Mouse (Mus musculus): ENCODE data around the gene Sidt2. TPM values are rescaled to one million over a fixed set of nuclear protein-coding genes. Genes with fewer than 3 reads are reported as not detected.

The Sidt2 gene
- total RNA-seq (2021) = 10 to 100 TPM; 61.1 to 74.9 TPM
- long read RNA-seq, experiment 1, partial matches to known transcripts = 19 of 38 reads
- long read RNA-seq, experiment 1, other reads (novel, unspliced or antisense) = 19 of 38 reads
- long read RNA-seq, experiment 2, partial matches to known transcripts = 8 of 45 reads
- long read RNA-seq, experiment 2, other reads (novel, unspliced or antisense) = 37 of 45 reads

DNA sequence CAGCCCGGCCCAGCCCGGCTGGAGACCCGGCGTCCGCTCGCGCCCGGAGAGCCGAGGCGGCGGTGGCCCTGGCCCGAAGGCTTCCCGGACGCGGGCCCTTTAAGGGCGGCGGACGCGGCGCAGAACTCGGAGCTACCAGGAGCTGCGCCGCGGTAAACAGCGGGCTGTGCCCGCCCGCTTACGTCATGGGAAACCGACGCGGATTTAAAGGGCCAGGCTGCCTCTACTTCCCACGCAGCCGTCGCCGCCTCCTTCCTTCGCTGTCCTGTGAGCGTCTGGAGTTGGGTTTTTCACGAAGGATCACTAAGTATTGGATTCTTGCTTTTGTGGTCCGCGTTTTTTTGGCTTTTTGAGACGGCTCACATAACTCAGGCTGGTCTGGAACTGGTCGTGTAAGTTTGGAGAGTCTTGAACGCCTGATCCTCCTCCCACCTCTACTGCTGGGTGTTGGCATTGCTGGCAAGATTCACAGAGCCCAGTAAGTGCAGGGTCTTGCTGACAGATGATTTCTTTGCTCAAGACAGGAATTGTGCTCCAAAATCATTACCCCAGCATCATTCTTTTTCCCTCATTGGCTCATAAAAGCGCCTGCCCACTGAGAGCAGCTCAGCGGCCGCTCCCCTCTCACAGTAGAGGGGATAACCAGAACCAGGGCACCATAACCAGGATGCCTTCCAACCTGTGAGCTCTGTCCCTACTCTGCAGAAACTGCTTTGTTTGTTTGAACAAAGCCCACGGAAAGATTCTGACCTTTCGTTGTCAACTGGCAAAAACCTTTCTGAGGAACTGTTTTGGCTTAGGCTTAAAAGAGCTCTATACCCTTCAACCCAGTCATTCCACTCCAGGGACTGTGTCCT, at the start of gene Sidt2:
Sidt2 (minus strand) TSS at position 152 of the 857 bp plus-strand sequence.
- peak; percentile 79 to 85 for DNase-seq
- intact Hi-C loops (cut with DNase I) = no loop called here

DNA sequence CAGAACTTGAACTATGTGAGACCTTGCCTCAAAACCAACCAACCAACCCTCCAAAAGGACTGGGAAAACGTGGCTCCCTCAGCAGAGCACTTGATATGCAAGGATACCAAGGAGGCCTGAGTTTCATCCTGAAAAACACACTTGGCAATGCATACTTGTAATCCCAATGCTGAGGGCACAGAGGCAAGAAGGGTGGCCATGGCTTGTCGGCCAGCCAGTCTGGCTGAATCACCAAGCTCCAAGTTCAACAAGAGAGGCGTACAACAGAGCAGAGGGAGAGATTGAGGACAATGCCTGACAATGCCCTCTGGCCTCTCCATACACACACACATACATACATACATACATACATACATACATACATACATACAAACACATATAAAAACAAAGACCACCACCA, 49.5 kb upstream of the Sidt2 start:
- no peak for DNase-seq
- intact Hi-C loops (cut with DNase I) = loop anchor here (2.0 kb wide), 1 partner anchor 190 kb away; no protein-coding TSS in a partner anchor

DNA sequence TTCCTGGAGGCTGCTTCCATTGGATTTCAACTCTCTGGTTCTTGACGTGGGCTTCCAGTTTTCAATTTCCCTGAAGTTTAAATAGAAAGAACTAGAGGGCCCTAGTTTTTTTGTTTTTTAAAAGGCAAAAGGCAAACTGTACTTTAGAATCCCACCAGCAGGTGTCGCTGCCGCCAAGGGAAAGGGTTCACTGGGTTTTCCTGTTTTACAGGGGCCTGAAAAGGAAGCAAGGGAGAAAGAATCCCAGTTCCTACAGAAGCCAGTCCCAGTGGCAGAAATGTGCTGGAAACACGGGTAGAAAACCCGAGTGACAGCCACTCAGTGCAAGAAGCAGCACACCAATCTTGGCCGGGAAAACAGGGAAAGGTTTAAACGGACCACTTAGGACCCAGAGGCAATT, 48.7 kb upstream of the Sidt2 start:
- DNase-seq = peak; percentile 78 to 80
- intact Hi-C loops (cut with DNase I) = loop anchor here (1.0 to 2.0 kb wide), 2 partner anchors 191 to 243 kb away; no protein-coding TSS in a partner anchor

DNA sequence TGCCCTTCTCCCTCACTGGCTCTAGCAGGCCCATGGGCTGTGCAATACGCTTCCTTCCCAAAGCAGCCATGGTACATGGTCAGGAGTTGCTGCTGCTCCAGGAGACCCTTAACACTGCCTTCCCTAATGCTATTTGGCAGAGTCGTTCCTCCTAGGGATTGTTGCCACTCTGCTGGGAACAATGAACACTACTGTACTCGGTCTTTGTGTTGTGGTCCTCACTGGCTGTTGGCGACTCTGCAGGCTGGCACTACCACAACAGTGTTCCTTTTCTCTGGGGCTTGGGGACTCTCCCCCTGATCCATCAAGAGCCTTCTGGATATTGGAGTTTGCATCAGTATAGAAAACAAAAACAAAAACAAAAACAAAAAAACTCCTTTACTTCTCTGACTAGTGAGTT, 44.0 kb upstream of the Sidt2 start:
- DNase-seq = no peak
- intact Hi-C loops (cut with DNase I) = no loop called here

DNA sequence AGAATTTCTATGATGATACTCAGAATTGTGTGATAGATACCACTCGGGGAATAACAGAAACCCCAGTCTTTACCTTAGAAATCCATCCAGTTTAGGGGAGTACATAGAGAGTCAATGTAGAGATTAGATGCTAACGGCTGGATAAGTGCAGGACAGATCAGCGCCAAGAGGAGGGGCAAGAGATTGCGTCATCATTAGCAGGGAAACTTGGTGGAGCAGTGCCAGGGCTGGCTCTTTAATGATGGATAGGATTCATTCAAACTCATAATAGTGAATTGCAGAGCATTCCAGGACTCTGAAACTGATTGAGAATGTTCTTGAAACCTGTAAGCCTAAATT, 30.1 kb upstream of the Sidt2 start:
- intact Hi-C loops (cut with DNase I) = no loop called here
- DNase-seq = peak; percentile 49 to 67

DNA sequence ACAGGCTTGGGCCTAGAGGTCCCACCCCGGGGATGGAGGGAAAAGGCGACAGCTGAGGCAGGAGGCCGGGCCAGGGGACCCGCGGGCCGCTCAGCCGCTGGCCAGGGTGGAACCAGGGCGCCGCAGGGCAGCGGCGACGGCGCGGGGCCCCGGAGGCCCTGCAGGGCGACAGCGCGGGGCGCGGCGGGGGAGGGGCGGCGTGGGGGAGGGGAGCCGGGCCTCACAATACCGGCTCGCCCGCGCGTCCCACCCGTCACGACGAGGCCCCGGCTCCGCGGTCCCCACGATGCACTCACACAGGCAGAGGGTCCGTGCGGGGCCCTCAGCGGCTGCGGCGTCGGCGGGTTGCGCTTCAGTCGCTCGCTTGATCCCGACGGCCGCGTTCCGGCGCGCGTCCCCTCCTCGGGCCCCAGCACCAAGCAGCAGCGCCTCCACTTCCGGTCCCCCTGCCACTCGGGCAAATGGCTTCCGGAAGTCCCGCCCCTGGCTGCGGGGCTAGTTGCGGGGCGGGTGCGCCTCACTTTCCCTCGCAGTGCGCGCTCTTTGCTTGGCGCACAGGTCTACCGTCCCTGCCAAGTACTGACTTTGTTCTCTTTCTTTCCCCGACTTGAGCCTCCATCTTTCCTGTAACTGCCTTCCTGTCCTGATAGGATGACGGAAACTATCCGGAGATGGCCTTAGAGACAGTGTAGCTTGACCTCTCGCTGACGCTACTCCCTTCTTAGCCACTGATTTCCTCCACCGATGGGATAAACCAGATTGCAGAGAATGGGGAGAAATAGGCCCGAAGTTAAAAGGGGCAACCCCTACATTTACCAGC, 29.6 kb upstream of the Sidt2 start:
- DNase-seq = peak; percentile 80 to 88
- intact Hi-C loops (cut with DNase I) = no loop called here

DNA sequence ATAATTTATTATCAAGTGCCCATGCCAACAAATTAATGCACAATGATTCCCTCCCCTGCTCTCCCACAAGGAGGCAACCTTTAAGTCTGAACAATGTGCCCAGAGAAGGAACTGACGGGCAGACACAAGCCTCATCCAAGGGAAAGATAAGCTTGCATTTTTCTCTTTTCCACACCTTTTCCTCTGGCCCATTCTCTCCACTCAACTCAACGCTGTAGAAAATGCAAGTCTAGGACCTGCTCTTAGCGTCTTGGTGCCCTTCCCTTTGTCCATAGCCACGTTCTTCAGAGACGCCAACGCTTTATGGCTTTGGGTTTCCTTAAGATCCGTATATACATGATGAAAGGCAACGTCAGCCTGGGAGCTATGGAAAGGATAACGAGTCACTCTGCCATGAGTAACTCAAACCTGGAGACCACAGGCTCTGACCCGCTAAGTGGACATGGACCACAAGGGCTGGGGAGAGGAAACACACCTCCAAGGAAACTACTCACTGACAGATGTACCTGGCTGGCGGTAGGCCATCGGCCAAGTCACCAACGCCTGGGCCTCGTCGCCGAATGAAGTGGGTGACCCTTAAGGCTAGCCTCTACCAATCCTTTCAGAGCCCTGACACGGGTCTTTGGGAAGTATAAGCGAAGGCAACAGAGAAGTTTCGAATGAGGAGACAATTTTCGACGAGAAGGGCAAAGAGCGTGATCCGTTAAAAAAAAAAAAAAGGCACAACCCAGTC, 28.8 kb upstream of the Sidt2 start:
- intact Hi-C loops (cut with DNase I) = no loop called here
- DNase-seq = no peak

DNA sequence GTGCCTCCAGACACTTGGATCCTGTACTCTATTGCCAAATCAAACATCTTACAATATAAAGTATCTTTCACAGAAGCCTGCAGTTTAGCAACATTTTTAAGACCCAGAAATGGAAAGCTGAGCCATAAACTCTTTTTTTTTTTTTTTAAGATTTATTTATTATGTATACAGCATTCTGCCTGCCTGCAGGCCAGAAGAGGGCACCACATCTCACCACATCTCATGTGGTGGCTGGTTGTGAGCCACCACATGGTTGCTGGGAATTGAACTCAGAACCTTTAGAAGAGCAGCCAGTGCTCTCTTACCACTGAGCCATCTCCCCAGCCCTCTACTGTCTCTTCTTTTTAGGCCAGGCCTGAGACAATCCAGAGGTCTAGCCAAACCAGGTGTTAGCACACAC, 26.3 kb upstream of the Sidt2 start:
- DNase-seq = no peak
- intact Hi-C loops (cut with DNase I) = no loop called here

DNA sequence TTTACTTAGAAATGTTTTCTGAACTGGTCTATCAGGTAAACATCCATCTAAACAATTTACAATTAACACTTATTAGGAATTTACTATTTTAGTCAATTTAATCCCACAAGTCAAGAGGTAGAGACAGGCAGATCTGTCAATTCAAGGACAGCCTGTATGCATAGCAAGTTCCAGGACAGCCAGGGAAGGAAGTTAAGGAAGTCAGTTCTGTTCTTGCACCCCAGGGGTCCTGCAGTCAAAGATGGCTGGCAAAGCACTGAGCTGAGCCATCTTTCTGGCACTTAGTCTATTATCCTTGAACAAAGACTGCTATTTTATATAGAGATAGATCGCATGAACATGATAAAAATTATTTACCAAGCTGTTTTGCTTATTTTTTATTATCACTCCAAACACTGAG, 25.6 kb upstream of the Sidt2 start:
- no peak for DNase-seq
- intact Hi-C loops (cut with DNase I) = no loop called here

DNA sequence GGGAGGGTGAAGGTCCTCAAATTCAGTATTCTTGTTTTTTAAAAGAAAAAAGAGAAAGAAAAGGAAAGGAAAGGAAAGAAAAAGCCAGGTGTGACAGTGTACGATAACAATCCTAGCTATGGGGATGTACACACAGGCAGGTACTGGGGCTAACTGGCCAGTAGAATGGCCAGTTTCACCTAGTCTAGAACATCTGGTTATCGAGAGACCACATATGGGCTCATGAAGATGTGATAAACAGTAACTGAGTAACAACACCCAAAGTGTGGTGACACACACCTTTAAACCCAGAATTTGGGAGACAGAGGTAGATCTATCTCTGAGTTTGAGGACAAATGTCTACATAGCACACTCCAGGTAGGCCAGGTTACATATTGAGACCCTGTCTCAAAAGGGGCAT, 24.7 kb upstream of the Sidt2 start:
- intact Hi-C loops (cut with DNase I) = no loop called here
- DNase-seq = no peak

DNA sequence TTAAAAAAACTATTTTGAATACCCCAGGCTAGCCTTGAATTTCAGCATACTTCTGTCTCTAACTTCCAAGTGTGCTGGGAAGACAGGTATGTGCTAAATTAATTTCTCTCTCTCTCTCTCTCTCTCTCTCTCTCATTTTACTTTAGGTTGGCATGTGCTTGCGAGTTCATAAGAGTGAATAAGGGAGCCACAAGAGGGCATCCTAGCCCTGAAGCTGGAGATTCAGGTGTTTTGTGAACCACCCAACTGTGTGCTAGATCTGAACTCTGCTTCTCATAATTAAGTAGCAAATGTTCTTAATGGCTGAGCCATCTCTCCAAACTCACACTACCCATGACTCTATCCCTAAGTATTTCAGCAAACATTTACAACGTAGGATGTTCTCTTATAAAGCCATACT, 21.8 kb upstream of the Sidt2 start:
- intact Hi-C loops (cut with DNase I) = no loop called here

DNA sequence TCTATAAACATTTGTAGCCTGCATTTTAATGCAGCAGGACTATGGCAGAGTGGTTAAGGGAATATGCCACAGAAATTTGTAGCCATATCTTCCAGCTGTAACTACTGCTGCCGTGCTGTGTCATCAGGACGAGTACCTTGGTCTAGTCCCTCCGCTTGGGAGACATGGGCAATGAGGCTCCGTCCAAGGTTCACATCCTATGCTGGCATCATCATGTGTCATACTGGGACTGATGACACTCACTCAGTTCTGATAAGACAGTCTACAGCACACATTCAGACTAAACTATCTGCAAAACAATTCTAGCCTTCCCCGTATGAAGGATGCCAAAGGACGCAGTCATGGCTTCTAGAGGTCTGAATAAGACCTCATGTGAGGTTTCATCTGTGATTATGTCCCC, 8.5 kb upstream of the Sidt2 start:
- intact Hi-C loops (cut with DNase I) = no loop called here
- no peak for DNase-seq

More for the DNA sequence above, 21.8 kb upstream of the Sidt2 start:
- DNase-seq = no peak

DNA sequence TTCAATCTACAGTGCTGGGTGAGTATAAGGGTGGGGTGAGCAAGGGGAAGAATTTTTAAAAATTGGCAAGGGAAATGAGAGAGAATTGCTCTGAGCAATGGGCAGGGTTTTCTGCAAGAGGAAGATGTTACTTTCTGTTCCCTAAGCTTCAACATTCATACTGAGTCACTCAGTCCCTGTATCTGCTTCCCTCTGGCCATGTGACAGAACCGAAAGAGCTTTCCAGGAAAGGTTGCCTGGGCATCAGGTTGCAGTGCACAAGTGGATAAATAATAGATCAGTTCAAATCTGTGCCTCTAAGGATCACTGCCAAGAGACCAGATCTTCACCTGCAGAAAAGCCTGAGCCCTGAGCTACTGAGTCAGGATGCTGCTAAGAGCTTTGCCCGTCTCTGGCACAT, 6.8 kb upstream of the Sidt2 start:
- DNase-seq = no peak
- intact Hi-C loops (cut with DNase I) = no loop called here

DNA sequence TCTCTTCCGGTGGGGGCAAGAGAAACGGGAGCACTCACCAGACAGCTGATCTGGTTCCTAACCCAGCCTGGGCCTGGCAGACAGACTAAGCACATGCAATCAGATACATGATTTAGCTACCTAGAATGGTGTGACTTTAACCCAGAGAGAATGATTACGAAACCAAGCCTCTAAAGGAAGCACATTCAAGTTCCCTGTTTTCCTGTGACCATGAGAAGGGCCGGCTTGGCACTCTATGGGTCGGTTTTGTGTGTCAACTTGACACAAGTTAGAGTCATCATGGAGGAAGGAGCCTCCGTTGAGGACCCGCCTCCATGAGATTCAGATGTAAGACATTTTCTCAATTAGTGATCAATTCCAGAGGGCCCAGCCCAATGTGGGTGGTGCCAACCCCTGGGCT, 4.6 kb upstream of the Sidt2 start:
- DNase-seq = no peak
- intact Hi-C loops (cut with DNase I) = no loop called here

DNA sequence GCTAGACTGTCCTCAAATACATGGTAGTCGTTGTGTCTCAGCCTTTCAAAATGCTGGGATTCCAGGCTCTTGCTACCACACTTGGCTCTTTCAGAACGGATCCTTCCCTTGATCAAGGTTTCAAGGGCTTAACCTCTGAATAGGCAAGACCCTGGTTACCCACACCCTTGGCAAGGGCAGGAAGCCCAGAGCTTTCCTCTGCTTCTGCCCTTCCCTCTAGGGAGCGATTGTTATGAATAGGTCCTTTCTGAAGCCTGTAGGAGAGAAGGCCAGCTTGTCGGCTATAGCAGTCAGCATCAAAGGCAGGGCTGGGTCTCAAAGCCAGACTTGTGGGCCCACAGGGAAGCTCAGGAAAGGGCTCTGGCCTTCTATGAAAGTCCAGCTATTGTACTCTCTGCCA, 3.8 kb upstream of the Sidt2 start:
- DNase-seq = no peak
- intact Hi-C loops (cut with DNase I) = no loop called here

DNA sequence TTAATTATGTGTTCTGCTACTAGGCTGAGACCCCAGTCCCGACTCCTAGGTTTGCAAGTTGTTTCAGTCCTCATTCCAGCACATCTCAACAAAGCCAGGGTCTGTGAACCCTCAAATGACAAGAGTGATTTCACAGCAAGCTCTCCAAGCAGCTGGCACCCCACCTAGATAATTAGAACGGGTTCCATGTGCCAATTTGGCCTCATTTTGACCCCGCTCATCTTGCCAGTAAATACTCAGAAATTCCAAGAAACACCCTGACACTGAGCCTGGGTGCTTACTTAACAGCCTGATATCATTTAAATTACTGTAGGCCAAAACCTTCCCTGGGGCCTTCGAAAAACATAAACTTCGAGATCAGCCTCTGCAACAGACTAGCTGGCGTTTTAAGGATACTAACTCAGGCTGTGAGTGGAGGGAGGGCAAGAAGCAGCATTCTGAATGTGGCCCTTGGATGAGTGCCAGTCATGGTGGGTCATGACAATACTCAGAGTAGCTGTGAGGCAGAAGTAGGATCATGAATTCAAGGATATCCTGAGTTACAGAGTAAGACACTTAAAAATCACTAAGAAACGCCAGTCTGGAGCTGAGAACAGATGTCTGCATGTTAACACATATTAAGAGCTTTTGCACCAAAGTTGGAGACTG, 3.1 kb upstream of the Sidt2 start:
- no peak for DNase-seq
- intact Hi-C loops (cut with DNase I) = no loop called here

DNA sequence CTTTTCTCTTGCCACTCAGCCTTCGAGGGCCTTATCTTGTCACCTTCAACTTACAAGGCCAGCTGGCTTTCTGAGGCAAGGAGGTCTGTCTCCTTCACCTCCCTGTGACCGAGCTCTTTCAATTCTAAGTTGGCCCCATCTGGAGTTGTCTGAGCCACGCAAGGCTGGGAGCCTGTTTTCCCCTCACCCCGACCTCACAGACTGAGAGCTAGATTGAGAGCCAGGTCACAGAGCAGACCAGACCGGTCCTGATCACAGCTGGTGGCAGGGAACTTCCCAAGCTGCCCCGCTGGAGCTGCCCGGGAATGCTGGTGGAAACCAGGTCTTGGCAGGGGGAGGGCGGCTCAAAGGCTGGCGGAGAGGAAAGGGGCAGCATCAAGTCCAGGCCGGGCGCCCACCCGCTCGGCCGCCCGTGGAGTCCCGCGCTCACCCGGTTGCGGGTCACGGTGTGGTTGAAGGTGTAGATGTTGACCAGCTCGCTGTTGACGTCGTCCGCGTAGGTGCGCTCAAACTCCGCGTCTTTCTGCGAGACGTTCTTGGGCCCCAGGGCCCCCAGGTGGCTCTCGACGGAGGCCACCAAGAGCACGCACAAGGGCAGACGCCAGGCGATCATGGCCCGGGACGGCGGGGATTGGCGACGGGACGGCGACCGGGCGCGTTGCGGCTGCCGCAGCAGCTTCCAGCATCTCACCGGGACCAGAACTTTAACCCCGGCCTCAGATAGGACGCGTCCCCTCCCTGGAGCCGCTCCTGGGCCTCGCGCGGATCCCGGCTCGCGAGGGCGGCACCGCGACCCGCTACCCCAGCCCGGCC, 558 bp downstream of the Sidt2 start:
- intact Hi-C loops (cut with DNase I) = no loop called here

DNA sequence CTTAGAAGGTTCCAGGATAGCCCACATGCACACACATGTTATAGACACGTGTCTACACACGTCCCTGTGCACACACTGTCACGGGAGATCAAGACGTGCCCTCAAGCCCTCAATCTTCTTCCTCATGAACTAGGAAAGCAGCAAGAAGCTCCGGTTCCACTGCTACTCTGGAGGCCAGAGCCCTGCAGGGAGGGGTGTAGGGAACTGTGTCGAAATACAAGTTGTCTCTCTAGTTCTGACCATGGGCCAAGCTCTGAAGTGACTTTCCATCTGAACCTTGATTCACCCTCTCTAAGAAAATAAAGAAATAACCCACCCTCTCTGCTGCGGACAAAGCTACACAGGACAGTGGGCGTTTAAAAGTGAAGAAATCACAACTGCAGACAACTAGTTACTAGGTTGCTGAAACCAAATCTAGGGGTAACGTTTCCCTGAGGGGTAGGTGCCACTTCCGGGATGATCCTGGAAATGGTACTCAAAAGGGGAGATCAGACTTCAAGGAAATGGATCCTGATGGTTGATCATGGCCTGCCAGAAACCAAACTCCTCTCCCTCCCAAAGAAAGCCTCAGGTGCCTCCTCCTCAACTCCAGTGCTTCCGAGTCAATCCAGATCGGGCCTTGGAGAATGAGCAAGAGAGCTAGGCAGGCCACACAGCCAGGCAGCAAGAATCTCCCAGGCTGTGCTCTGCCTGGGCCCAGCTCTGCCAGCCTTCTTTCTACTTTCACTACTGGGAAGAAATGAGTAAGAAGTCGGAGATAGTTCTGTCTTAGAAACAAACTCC, 1.4 kb downstream of the Sidt2 start:
- no peak for DNase-seq
- intact Hi-C loops (cut with DNase I) = no loop called here

More for the DNA sequence above, 558 bp downstream of the Sidt2 start:
- peak in 1 of 2 experiments; percentile 60 for DNase-seq

DNA sequence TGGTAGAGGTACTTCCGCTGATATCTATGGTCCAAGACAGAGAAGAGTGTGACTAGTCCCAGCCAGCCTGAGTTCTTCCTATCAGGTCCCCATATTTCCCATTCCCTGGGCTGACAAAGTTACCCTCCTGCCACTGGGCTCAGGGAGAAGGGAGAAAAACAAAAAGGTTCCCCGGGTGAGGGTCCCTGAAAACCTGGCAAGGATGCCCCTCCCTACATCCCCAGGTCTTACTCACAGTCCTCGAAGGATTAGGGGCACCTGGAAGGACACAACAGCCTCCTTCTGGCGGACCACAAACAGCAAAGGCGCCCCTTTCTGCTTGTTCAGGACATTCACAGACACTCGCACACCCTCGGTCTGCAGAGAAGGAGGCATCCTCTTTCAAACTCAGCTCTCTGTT, 2.2 kb downstream of the Sidt2 start:
- intact Hi-C loops (cut with DNase I) = no loop called here
- DNase-seq = no peak
